In the genomic region with DNA sequence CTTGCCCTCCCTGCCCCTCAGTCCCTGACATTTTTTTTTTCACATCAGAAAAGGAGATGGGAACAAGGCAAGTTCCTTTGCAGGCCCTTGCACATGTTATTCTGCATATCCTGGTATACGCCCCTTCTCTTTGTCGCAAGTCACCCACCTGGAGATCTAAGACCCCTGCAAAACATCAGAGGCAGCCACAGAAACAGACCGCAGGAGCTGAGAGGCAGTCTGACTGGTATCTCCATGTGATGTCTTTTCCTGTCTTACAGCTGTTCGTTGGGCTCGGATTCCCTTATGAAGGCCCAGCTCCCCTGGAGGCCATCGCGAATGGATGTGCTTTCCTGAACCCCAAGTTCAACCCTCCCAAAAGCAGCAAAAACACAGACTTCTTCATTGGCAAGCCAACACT, we compare ENCODE assay signal across 13 mouse cellular contexts.
DNase-seq lines count a peak whose midpoint lies in the region; ATAC-seq and TF ChIP-seq lines count a peak whose summit lies in the region.
"Had no signal": no experiment of that assay in that cellular context is flagged by ENCODE, and none has a peak within 500 bp of the region (broad histone marks: within the 10 kb centered on the region; RNA-seq: fewer than 3 reads in every experiment).

No protein-coding gene starts in this region.

- H3K9me3 ChIP-seq in forebrain, embryonic 14.5 days (replicated peaks; ENCODE audit: control insufficient read depth, low read length) = no peaks in the 10 kb centered on the region
- H3K9me3 ChIP-seq: embryonic facial prominence, embryonic 12.5 days; forebrain, embryonic 12.5 days; heart, embryonic 10.5 days; hindbrain, embryonic 12.5 days had no signal

- H3K4me2 ChIP-seq in forebrain, embryonic 14.5 days (ENCODE audit: low read length) = no peak overlapping the region
- H3K4me2 ChIP-seq: embryonic facial prominence, embryonic 12.5 days; forebrain, embryonic 12.5 days; hindbrain, embryonic 12.5 days had no signal

- peaks cover 13% of the 10 kb centered on the region for H3K36me3 ChIP-seq in forebrain, embryonic 14.5 days (ENCODE audit: control insufficient read depth, insufficient read depth, low read length)
- H3K36me3 ChIP-seq: hindbrain, embryonic 12.5 days had no signal

- no peak for ATAC-seq in forebrain, embryonic 14.5 days

- no peak for TF ChIP-seq CTCF in layer of hippocampus, adult 2 months (conservative IDR thresholded peaks at IDR 0.05)

- H3K27ac ChIP-seq in layer of hippocampus, adult 2 months = 0 out of 2 replicates have a peak overlapping the region, but pooled peaks have one; percentile 5
- no peak overlapping the region for H3K27ac ChIP-seq in forebrain, embryonic 14.5 days (ENCODE audit: low read depth, low read length)
- H3K27ac ChIP-seq: embryonic facial prominence, embryonic 12.5 days; forebrain, embryonic 12.5 days; heart, embryonic 10.5 days had no signal

- no peak overlapping the region for H3K9ac ChIP-seq in forebrain, embryonic 14.5 days (ENCODE audit: low read length)
- H3K9ac ChIP-seq: embryonic facial prominence, embryonic 12.5 days; forebrain, embryonic 12.5 days; forebrain, postnatal 0 days; hindbrain, embryonic 12.5 days had no signal

- no peaks in the 10 kb centered on the region for H3K27me3 ChIP-seq in forebrain, embryonic 14.5 days (replicated peaks; ENCODE audit: control insufficient read depth, insufficient read depth, low read length)
- H3K27me3 ChIP-seq: embryonic facial prominence, embryonic 12.5 days; forebrain, embryonic 12.5 days; hindbrain, embryonic 12.5 days; Patski had no signal

- no peak overlapping the region for H3K4me3 ChIP-seq in layer of hippocampus, adult 2 months
- no peak overlapping the region for H3K4me3 ChIP-seq in forebrain, embryonic 14.5 days (ENCODE audit: low read depth, low read length)
- H3K4me3 ChIP-seq: embryonic facial prominence, embryonic 12.5 days; forebrain, embryonic 12.5 days; heart, embryonic 10.5 days; hindbrain, embryonic 12.5 days had no signal

- no peak for DNase-seq in layer of hippocampus, adult 2 months (ENCODE audit: low spot score in 2 of 2)
- DNase-seq in layer of hippocampus, adult 9-10 months (ENCODE audit: low spot score) = no peak
- DNase-seq in ZHBTc4 (ENCODE audit: low read depth, low spot score) = peak; percentile 15
- peak; percentile 65 to 77 for DNase-seq in thymus, postnatal 10 days (ENCODE audit: low spot score in 2 of 2)
- DNase-seq in thymus, postnatal 4 days = peak; percentile 66
- DNase-seq in gastrocnemius, postnatal 25 days = no peak
- no peak for DNase-seq in forebrain, embryonic 14.5 days (ENCODE audit: low spot score)

- 82% methylated on average over 7 of the region's 7 CpGs for WGBS in forebrain, embryonic 14.5 days

- peaks cover 2% of the 10 kb centered on the region; the same call in 1 of the 2 replicates for H3K4me1 ChIP-seq in forebrain, embryonic 14.5 days (ENCODE audit: control insufficient read depth, insufficient read depth, low read length)
- H3K4me1 ChIP-seq: embryonic facial prominence, embryonic 12.5 days had no signal

Comparison
In these comparisons a context has a peak if more than half of its experiments do, and no peak if none do; other contexts are left out.
1. DNase-seq: peak in ZHBTc4 (single experiment), thymus, postnatal 10 days (2 of 2) and thymus, postnatal 4 days (single experiment); none in layer of hippocampus, adult 2 months (0 of 2), layer of hippocampus, adult 9-10 months (single experiment), gastrocnemius, postnatal 25 days (single experiment) and forebrain, embryonic 14.5 days (single experiment).